Mouse (Mus musculus): ENCODE data around the gene Egfl8. TPM values are rescaled to one million over a fixed set of nuclear protein-coding genes. Genes with fewer than 3 reads are reported as not detected.

The Egfl8 gene
- polyA plus RNA-seq, 1 experiment from 2014 or later = 11.2 TPM

GRCm38 (mm10) chr17:34639461-34640255 lies 23.9 kb upstream of the Egfl8 start:
- ATAC-seq (ENCODE audit: insufficient number of reproducible peaks, low FRiP score, low TSS enrichment, low read depth) = no peak
- Histone ChIP-seq H3K4me3 (replicated peaks) (no peak overlapping the region), H3K27me3 (no peaks in the 10 kb centered on the region), H3K36me3 (no peaks in the 10 kb centered on the region), H3K4me2 (replicated peaks) (no peak overlapping the region), H3K27ac (replicated peaks) (no peak overlapping the region), H3K4me1 (peaks cover 20% of the 10 kb centered on the region), H3K9me3 (replicated peaks) (no peaks in the 10 kb centered on the region), H3K9ac (no peak overlapping the region)
- WGBS = 83% methylated on average over 7 of the region's 7 CpGs

GRCm38 (mm10) chr17:34637459-34637858 lies 21.7 kb upstream of the Egfl8 start:
- Histone ChIP-seq H3K4me1 (peaks cover 21% of the 10 kb centered on the region), H3K4me2 (replicated peaks) (no peak overlapping the region), H3K4me3 (replicated peaks) (no peak overlapping the region), H3K36me3 (no peaks in the 10 kb centered on the region), H3K27me3 (no peaks in the 10 kb centered on the region), H3K9ac (no peak overlapping the region), H3K9me3 (replicated peaks) (no peaks in the 10 kb centered on the region), H3K27ac (replicated peaks) (no peak overlapping the region)
- 55% methylated on average over 3 of the region's 3 CpGs for WGBS
- ATAC-seq (ENCODE audit: insufficient number of reproducible peaks, low FRiP score, low TSS enrichment, low read depth) = no peak

GRCm38 (mm10) chr17:34635671-34636070 lies 19.9 kb upstream of the Egfl8 start:
- no peak overlapping the region for H3K4me3 ChIP-seq (replicated peaks)
- peaks cover 11% of the 10 kb centered on the region for H3K27me3 ChIP-seq
- no peak for ATAC-seq (ENCODE audit: insufficient number of reproducible peaks, low FRiP score, low TSS enrichment, low read depth)
- no peak overlapping the region for H3K9ac ChIP-seq
- no peaks in the 10 kb centered on the region for H3K36me3 ChIP-seq
- WGBS = 70% methylated on average over 2 of the region's 2 CpGs
- H3K4me1 ChIP-seq = peaks cover 26% of the 10 kb centered on the region
- no peaks in the 10 kb centered on the region for H3K9me3 ChIP-seq (replicated peaks)
- no peak overlapping the region for H3K27ac ChIP-seq (replicated peaks)
- H3K4me2 ChIP-seq (replicated peaks) = no peak overlapping the region

GRCm38 (mm10) chr17:34632261-34632691 lies 16.5 kb upstream of the Egfl8 start:
- Histone ChIP-seq H3K9me3 (replicated peaks) (no peaks in the 10 kb centered on the region), H3K4me1 (peaks cover 53% of the 10 kb centered on the region), H3K27ac (replicated peaks) (peak overlapping the region; percentile 58), H3K4me3 (replicated peaks) (peak overlapping the region; percentile 41), H3K9ac (0 out of 2 replicates have a peak overlapping the region, but pooled peaks have one; percentile 12), H3K27me3 (peaks cover 22% of the 10 kb centered on the region), H3K36me3 (no peaks in the 10 kb centered on the region), H3K4me2 (replicated peaks) (peak overlapping the region; percentile 86)
- 2% methylated on average over 26 of the region's 26 CpGs for WGBS
- ATAC-seq (ENCODE audit: insufficient number of reproducible peaks, low FRiP score, low TSS enrichment, low read depth) = peak; percentile 74

- Histone ChIP-seq H3K27me3 (peaks cover 22% of the 10 kb centered on the region), H3K9ac (peak overlapping the region; percentile 12; the same call in 1 of the 2 replicates), H3K9me3 (replicated peaks) (no peaks in the 10 kb centered on the region), H3K4me2 (replicated peaks) (peak overlapping the region; percentile 86), H3K4me3 (replicated peaks) (peak overlapping the region; percentile 41), H3K4me1 (peaks cover 55% of the 10 kb centered on the region), H3K36me3 (no peaks in the 10 kb centered on the region), H3K27ac (replicated peaks) (no peak overlapping the region)
- 17% methylated on average over 12 of the region's 12 CpGs for WGBS
- no peak for ATAC-seq (ENCODE audit: insufficient number of reproducible peaks, low FRiP score, low TSS enrichment, low read depth)
Measured at GRCm38 (mm10) chr17:34631647-34632046, 15.9 kb upstream of the Egfl8 start.

GRCm38 (mm10) chr17:34630761-34631301 lies 15.1 kb upstream of the Egfl8 start:
- no peak overlapping the region for H3K27ac ChIP-seq (replicated peaks)
- no peaks in the 10 kb centered on the region for H3K9me3 ChIP-seq (replicated peaks)
- peak overlapping the region; percentile 78 for H3K4me3 ChIP-seq (replicated peaks)
- H3K4me1 ChIP-seq = peaks cover 63% of the 10 kb centered on the region
- H3K9ac ChIP-seq = no peak overlapping the region
- ATAC-seq (ENCODE audit: insufficient number of reproducible peaks, low FRiP score, low TSS enrichment, low read depth) = no peak
- H3K27me3 ChIP-seq = peaks cover 22% of the 10 kb centered on the region
- peak overlapping the region; percentile 86 for H3K4me2 ChIP-seq (replicated peaks)
- no peaks in the 10 kb centered on the region for H3K36me3 ChIP-seq
- 3% methylated on average over 48 of the region's 48 CpGs for WGBS

- H3K36me3 ChIP-seq = peaks cover 6% of the 10 kb centered on the region; the same call in 1 of the 2 replicates
- ATAC-seq (ENCODE audit: insufficient number of reproducible peaks, low FRiP score, low TSS enrichment, low read depth) = no peak
- H3K4me3 ChIP-seq (replicated peaks) = peak overlapping the region; percentile 78
- 18% methylated on average over 12 of the region's 12 CpGs for WGBS
- H3K4me1 ChIP-seq = peaks cover 63% of the 10 kb centered on the region
- H3K27me3 ChIP-seq = peaks cover 22% of the 10 kb centered on the region
- H3K9ac ChIP-seq = no peak overlapping the region
- no peak overlapping the region for H3K27ac ChIP-seq (replicated peaks)
- no peaks in the 10 kb centered on the region for H3K9me3 ChIP-seq (replicated peaks)
- peak overlapping the region; percentile 86 for H3K4me2 ChIP-seq (replicated peaks)
Measured at GRCm38 (mm10) chr17:34629796-34630603, 14.2 kb upstream of the Egfl8 start.

- peak within 1 kb of the TSS; percentile 73; the same call in 1 of the 2 replicates for H3K9ac ChIP-seq
- peak within 1 kb of the TSS; percentile 86 for H3K4me2 ChIP-seq (replicated peaks)
- ATAC-seq (ENCODE audit: insufficient number of reproducible peaks, low FRiP score, low TSS enrichment, low read depth) = no peak
- peak within 1 kb of the TSS; percentile 78 for H3K4me3 ChIP-seq (replicated peaks)
- H3K36me3 ChIP-seq = peaks cover 6% of the 10 kb centered on the region; the same call in 1 of the 2 replicates
- whole genome bisulfite sequencing = 5% methylated on average over 16 of the region's 16 CpGs
- H3K27ac ChIP-seq (replicated peaks) = peak within 1 kb of the TSS; percentile 97
- peaks cover 63% of the 10 kb centered on the region for H3K4me1 ChIP-seq
- peaks cover 22% of the 10 kb centered on the region for H3K27me3 ChIP-seq
- no peaks in the 10 kb centered on the region for H3K9me3 ChIP-seq (replicated peaks)
Measured at GRCm38 (mm10) chr17:34629221-34629751, 13.5 kb upstream of the Egfl8 start, which contains the start of gene Prrt1. Prrt1 (plus strand) TSS chr17:34629533.

- H3K9me3 ChIP-seq (replicated peaks) = no peaks in the 10 kb centered on the region
- H3K27me3 ChIP-seq = peaks cover 22% of the 10 kb centered on the region
- H3K4me1 ChIP-seq = peaks cover 63% of the 10 kb centered on the region
- peak overlapping the region; percentile 86 for H3K4me2 ChIP-seq (replicated peaks)
- peak overlapping the region; percentile 97 for H3K27ac ChIP-seq (replicated peaks)
- H3K9ac ChIP-seq = peak overlapping the region; percentile 73; the same call in 1 of the 2 replicates
- peak overlapping the region; percentile 78 for H3K4me3 ChIP-seq (replicated peaks)
- ATAC-seq (ENCODE audit: insufficient number of reproducible peaks, low FRiP score, low TSS enrichment, low read depth) = no peak
- WGBS = 21% methylated on average over 5 of the region's 5 CpGs
- H3K36me3 ChIP-seq = peaks cover 9% of the 10 kb centered on the region; the same call in 1 of the 2 replicates
Measured at GRCm38 (mm10) chr17:34628644-34628967, 12.8 kb upstream of the Egfl8 start.

GRCm38 (mm10) chr17:34627943-34628643 lies 12.3 kb upstream of the Egfl8 start, which contains the start of gene Ppt2:
Ppt2 (minus strand) TSS chr17:34628510.
- Histone ChIP-seq H3K4me2 (replicated peaks) (peak within 1 kb of the TSS; percentile 86), H3K27ac (replicated peaks) (peak within 1 kb of the TSS; percentile 97), H3K4me1 (peaks cover 63% of the 10 kb centered on the region), H3K9ac (peak within 1 kb of the TSS; percentile 73), H3K27me3 (peaks cover 22% of the 10 kb centered on the region), H3K36me3 (peaks cover 14% of the 10 kb centered on the region), H3K9me3 (replicated peaks) (no peaks in the 10 kb centered on the region), H3K4me3 (replicated peaks) (peak within 1 kb of the TSS; percentile 78)
- no peak for ATAC-seq (ENCODE audit: insufficient number of reproducible peaks, low FRiP score, low TSS enrichment, low read depth)
- 2% methylated on average over 29 of the region's 29 CpGs for WGBS

All from embryonic facial prominence, embryonic 15.5 days (tissue).